Mouse (Mus musculus): ENCODE data around the gene Gnb1. TPM values are rescaled to one million over a fixed set of nuclear protein-coding genes. Genes with fewer than 3 reads are reported as not detected.

Gnb1 gene
- polyA plus RNA-seq, 1 experiment = 265 TPM

GRCm38 (mm10) chr4:155603801-155604200 is 112.6 kb downstream of the Gnb1 start:
- no peak overlapping the region for H3K4me3 ChIP-seq
- no peak overlapping the region for H3K4me2 ChIP-seq (ENCODE audit: low read depth)
- H3K79me2 ChIP-seq (ENCODE audit: control insufficient read depth, insufficient read depth) = peaks cover 48% of the 10 kb centered on the region
- H3K27me3 ChIP-seq (ENCODE audit: control insufficient read depth, insufficient read depth, insufficient read length) = no peaks in the 10 kb centered on the region
- peaks cover 12% of the 10 kb centered on the region for H3K36me3 ChIP-seq (ENCODE audit: control insufficient read depth, insufficient read depth)
- TF ChIP-seq MAX (IDR thresholded peaks at IDR 0.05; ENCODE audit: low read depth) (no peak), SRF (IDR thresholded peaks at IDR 0.05; ENCODE audit: control insufficient read depth, insufficient read length, low read depth) (no peak), POLR2A (IDR thresholded peaks at IDR 0.05; ENCODE audit: insufficient read length, low read depth) (no peak), USF1 (IDR thresholded peaks at IDR 0.05; ENCODE audit: low read depth) (no peak), POLR2AphosphoS2 (IDR thresholded peaks at IDR 0.05; ENCODE audit: insufficient read length, low read depth) (no peak), E2F4 (IDR thresholded peaks at IDR 0.05; ENCODE audit: insufficient read depth) (no peak), TCF3 (IDR thresholded peaks at IDR 0.05; ENCODE audit: insufficient read length, low read depth) (no peak), REST (IDR thresholded peaks at IDR 0.05; ENCODE audit: insufficient read depth, insufficient read length) (no peak), CEBPB (IDR thresholded peaks at IDR 0.05; ENCODE audit: insufficient read depth, poor library complexity, severe bottlenecking) (no peak)
- H3ac ChIP-seq (ENCODE audit: control insufficient read depth, insufficient read length) = no peak overlapping the region

DNA sequence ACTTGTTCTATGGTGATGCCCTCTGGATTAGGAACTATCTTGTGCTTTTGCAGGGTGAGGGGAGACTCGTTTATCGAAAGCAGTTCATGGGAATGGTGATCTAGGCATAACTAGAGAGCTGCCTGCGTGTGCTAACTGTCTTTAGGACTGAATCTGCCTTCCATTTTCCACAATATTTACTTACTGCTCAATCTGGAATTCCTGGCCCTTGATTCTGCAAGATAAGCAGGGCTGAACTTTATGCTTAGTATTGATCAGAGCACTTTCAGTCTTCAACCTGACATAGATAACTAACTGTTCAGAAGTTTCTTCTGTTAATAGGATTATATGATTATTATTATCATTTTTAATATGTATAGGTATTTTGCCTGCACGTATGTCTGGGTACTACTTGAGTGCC is 114.0 kb downstream of the Gnb1 start:
- Histone ChIP-seq H3K36me3 (ENCODE audit: control insufficient read depth, insufficient read depth) (peaks cover 18% of the 10 kb centered on the region), H3K4me2 (ENCODE audit: low read depth) (no peak overlapping the region), H3ac (ENCODE audit: control insufficient read depth, insufficient read length) (no peak overlapping the region), H3K79me2 (ENCODE audit: control insufficient read depth, insufficient read depth) (peaks cover 48% of the 10 kb centered on the region), H3K27me3 (ENCODE audit: control insufficient read depth, insufficient read depth, insufficient read length) (no peaks in the 10 kb centered on the region), H3K4me3 (no peak overlapping the region)
- TF ChIP-seq MAX (IDR thresholded peaks at IDR 0.05; ENCODE audit: low read depth) (no peak), POLR2A (IDR thresholded peaks at IDR 0.05; ENCODE audit: insufficient read length, low read depth) (no peak), MYOG (IDR thresholded peaks at IDR 0.05; ENCODE audit: control insufficient read depth in 1 of 3, insufficient read depth in 1 of 3, insufficient read length in 2 of 3, low read depth in 2 of 3) (no peak), REST (IDR thresholded peaks at IDR 0.05; ENCODE audit: insufficient read depth, insufficient read length) (no peak), SRF (IDR thresholded peaks at IDR 0.05; ENCODE audit: control insufficient read depth, insufficient read length, low read depth) (no peak), E2F4 (IDR thresholded peaks at IDR 0.05; ENCODE audit: insufficient read depth) (no peak), USF1 (IDR thresholded peaks at IDR 0.05; ENCODE audit: low read depth) (no peak), MYOD1 (IDR thresholded peaks at IDR 0.05; ENCODE audit: control insufficient read depth in 1 of 3, insufficient read length in 2 of 3, low read depth in 2 of 3) (no peak), CEBPB (IDR thresholded peaks at IDR 0.05; ENCODE audit: insufficient read depth, poor library complexity, severe bottlenecking) (no peak), POLR2AphosphoS2 (IDR thresholded peaks at IDR 0.05; ENCODE audit: insufficient read length, low read depth) (no peak), TCF3 (IDR thresholded peaks at IDR 0.05; ENCODE audit: insufficient read length, low read depth) (no peak), TCF12 (IDR thresholded peaks at IDR 0.05; ENCODE audit: insufficient read depth, poor library complexity, severe bottlenecking) (no peak)

DNA sequence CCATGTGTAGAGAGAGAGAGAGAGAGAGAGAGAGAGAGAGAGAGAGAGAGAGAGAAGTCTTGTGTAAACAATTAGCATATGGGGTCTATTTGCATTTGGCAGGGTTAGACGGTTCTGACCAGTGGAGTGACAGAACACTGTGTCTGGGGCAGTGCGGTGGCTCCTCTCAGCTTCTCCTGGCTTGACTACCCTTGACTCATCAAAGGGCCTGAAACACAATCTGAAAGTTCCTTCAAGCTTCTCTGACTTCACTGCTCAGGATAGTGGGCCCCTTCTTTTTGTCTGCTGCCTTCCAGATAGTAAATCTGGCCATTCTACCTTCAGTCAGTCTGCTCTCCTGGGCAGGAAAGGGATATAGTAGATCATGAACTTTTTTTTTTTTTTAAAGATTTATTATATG is 115.7 kb downstream of the Gnb1 start:
- H3K79me2 ChIP-seq (ENCODE audit: control insufficient read depth, insufficient read depth) = peaks cover 48% of the 10 kb centered on the region
- H3ac ChIP-seq (ENCODE audit: control insufficient read depth, insufficient read length) = no peak overlapping the region
- TF ChIP-seq MAX (IDR thresholded peaks at IDR 0.05; ENCODE audit: low read depth) (no peak), TCF3 (IDR thresholded peaks at IDR 0.05; ENCODE audit: insufficient read length, low read depth) (no peak), E2F4 (IDR thresholded peaks at IDR 0.05; ENCODE audit: insufficient read depth) (no peak), POLR2A (IDR thresholded peaks at IDR 0.05; ENCODE audit: insufficient read length, low read depth) (no peak)
- H3K4me3 ChIP-seq = no peak overlapping the region
- H3K4me2 ChIP-seq (ENCODE audit: low read depth) = no peak overlapping the region
- H3K27me3 ChIP-seq (ENCODE audit: control insufficient read depth, insufficient read depth, insufficient read length) = no peaks in the 10 kb centered on the region
- H3K36me3 ChIP-seq (ENCODE audit: control insufficient read depth, insufficient read depth) = peaks cover 21% of the 10 kb centered on the region

Other genes starting within 250 kb of the Gnb1 start
- gene Faap20, start 241.6 kb upstream of the Gnb1 start, polyA plus RNA-seq (2012; fragmentation: generic; extraction: Trizol) = 40.4 TPM
- gene Prkcz, start 130.0 kb upstream of the Gnb1 start, polyA plus RNA-seq (2012; fragmentation: generic; extraction: Trizol) = 0.36 TPM
- gene Gabrd, start 93.2 kb upstream of the Gnb1 start, polyA plus RNA-seq (2012; fragmentation: generic; extraction: Trizol) = 0.10 TPM
- gene Cfap74, start 82.2 kb upstream of the Gnb1 start, polyA plus RNA-seq (2012; fragmentation: generic; extraction: Trizol) = 0.22 TPM
- gene Tmem52, start 22.2 kb upstream of the Gnb1 start, polyA plus RNA-seq (2012; fragmentation: generic; extraction: Trizol) = not detected
- gene Nadk, start 71.0 kb downstream of the Gnb1 start, polyA plus RNA-seq (2012; fragmentation: generic; extraction: Trizol) = 83.0 TPM
- 3.7 TPM for gene Slc35e2, start 110.1 kb downstream of the Gnb1 start, polyA plus RNA-seq (2012; fragmentation: generic; extraction: Trizol)
- 47.7 TPM for gene Cdk11b, start 133.5 kb downstream of the Gnb1 start, polyA plus RNA-seq (2012; fragmentation: generic; extraction: Trizol)
- gene Gm10563, start 154.0 kb downstream of the Gnb1 start, polyA plus RNA-seq (2012; fragmentation: generic; extraction: Trizol) = not detected
- 1.8 TPM for gene Mmp23, start 162.0 kb downstream of the Gnb1 start, polyA plus RNA-seq (2012; fragmentation: generic; extraction: Trizol)
- 106 TPM for gene Mib2, start 177.8 kb downstream of the Gnb1 start, polyA plus RNA-seq (2012; fragmentation: generic; extraction: Trizol)
- 8.3 TPM for gene Fndc10, start 203.0 kb downstream of the Gnb1 start, polyA plus RNA-seq (2012; fragmentation: generic; extraction: Trizol)
- gene Ssu72, start 213.4 kb downstream of the Gnb1 start, polyA plus RNA-seq (2012; fragmentation: generic; extraction: Trizol) = 105 TPM
- gene Tmem240, start 243.4 kb downstream of the Gnb1 start, polyA plus RNA-seq (2012; fragmentation: generic; extraction: Trizol) = 1.2 TPM